Mouse (Mus musculus): ENCODE data around the gene Rasef.
"Not testable (repeated sequence)": the region's sequence is repeated elsewhere in the genome, so short reads cannot be mapped to it uniquely, and the experiment has no call there.

The Rasef gene

DNA sequence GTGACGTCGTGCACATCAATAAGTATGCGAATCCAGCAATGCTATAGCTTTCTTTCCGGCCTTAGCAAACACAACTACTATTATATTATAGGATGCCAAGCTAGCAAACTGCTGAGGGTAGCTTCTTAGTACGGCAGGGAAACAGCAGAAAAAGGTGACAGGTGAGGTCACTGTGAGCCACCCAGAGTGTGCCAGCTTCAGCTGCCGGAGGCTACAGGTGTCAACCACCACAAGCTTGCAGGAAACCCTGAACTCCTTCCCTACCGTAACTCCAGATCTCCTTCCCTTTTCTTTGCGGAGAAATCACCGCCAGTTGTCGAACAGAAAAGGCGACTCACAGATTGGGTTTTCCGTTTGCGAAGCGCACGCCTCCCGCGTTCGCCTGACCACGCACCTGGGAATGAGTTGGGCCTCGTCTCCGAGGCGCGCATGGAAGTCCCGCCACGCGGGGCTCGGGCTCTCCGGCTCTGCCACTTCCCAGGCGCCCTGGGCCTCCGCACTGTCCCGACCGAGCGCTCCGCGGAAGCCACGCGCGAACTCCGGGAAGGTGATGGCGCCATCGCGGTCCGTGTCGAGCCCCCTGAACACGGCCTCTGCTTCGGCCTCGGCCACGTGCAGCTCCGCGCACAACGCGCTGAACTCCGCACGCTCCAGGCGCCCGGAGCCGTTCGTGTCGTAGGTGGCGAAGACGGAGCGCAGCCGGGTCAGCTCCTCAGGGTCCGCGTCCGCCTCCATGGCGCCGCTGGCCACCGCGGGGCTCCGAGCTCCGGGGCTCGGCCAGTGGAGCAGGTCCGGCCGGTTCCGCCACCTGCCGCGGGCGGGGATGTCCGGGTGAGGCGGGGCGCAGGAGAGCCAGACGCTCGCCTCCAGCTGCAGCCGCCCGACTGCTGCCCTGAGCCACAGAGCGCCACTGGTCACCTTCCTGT, at the start of gene Rasef:
Rasef (minus strand) TSS at position 735 of the 926 bp plus-strand sequence.
- peak in 1 of 2 experiments; percentile 6 for DNase-seq

DNA sequence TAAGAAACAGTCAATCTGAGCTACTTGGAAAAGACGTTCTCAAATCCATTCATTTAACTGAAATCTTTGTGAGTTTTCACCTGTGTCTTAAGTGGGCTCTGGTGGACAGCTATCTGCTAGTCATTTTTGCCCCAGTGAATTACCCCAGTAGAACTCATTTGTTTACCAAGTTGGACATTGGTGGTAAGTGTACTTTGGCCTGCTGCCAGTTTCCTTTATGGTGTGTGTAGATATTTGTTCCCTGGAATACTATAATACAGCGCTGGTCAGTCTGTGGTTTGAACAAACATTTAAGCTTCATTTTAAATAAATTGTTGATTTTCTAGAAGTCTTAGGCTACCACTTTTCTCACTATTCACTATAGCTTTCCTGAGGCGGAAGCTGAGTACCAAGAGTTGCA, 35.8 kb upstream of the Rasef start:
- no peak for DNase-seq

DNA sequence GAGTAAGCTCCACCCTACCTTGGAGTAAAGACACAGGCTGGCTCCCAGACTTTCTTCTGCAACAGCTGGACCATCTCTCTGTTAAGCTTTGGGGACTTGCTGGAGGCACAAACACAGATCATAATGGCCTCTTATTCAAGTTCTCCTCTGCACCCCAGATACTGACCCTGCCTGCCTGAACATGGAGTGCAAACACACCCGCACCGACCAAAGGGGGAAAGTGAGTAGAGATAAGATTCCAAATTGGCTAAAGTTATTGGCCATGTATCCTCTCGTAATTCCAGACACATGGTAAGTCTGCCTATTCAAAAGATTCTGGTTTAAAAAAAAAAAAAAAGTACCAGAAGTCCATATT, 369 bp upstream of the Rasef start:
- DNase-seq: no peak

DNA sequence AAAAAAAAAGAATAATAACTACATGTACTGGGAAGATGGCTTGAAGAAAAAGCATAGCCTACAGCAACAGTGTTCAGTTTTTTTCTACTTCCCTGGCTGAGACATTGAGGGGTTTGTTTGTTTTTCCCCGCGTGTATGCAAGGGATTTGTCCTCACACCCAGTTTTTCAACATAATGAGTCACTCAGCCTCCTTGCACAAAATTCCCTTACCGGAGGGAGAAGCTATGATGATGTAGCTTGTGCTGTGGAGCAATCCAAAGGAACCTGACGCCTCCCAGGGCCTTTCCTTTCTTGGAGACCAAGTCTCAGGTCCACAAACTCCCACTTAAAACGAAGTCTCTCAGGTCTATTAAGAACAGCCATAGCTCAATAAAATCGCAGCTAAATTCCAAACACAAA, 1.3 kb downstream of the Rasef start:
- DNase-seq: no peak

DNA sequence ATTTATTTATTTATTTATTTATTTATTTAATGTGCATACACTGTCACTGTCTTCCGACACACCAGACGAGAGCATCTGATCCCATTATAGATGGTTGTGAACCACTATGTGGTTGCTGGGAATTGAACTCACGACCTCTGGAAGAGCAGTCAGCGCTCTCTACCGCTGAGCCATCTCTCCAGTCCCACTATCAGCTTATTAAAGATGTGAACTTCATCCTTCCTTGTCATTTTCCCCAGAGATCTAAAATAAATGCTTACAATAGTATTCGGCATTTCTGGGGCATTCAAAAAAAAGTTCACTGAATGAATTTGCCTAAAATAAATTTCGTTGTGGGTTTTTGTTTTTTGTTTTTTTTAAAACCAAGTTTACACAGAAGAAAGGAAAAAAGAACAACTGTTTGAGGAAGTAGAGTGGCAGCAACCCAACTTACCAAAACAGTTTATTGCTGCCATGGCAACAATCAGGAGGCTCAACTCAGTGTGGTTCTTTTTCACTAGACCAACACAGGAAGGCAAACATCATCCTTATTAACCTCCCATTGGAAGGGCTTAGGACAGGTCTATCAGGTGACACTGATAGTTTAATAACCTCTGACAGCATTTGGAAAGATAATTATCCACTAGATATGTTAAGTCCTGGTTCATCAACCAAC, 2.6 kb downstream of the Rasef start:
- DNase-seq: no peak

DNA sequence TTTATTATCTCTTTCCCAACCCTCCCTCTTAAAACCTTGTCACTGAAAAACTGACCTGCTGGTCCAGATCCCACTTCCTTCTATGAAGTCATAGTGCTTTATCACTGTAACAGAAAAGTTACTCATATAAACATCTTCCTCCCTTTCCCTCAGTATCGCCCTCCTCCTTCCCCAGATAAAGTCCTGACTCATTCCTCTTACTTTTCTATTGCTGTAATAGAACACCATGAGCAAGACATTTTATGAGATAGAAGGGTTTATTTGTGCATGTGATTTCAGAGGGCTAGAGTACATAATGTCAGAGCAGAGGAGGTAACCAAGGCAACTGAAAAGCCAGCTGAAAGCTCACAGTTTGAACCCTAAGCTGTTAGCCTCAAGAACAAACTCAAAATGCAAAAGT, 6.6 kb downstream of the Rasef start:
- no peak for DNase-seq

DNA sequence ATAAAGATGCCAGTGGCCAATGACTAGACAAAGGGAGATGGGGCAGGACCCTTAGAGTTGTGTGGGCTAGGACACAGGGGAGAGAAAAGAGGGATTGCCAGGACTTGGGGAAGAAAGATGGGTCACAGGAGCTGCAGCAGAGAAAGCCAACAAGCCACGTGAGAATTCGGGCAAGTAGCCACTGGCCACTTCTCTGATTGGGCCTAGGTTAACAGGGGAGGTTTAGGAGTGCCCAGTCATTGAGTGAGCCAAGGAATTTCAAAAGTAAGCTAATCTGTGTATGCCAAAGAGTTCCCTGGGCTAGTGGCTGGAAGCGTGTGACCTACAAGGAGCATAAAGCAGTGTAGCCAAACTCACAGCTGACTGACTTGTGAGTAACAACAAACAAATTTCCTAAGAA, 9.7 kb downstream of the Rasef start:
- no peak for DNase-seq

DNA sequence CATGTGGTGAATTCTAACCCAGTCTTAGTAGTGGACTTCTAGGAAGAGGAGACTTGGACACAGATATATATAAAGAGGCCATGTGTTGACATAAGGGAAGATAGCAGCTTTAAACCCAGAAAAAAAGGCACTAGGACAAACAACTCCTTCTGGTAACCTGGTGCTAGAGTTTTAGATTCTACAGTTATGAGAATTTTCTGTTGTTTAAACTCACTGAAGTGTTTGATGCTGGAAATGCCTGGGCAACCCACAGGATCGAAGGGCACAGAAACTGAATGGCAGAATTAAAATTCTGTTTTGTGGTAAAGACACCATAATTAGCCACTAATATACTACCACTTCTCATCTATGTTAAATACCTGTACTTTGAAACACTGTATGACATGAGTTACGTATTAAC, 15.5 kb downstream of the Rasef start:
- DNase-seq: no peak

DNA sequence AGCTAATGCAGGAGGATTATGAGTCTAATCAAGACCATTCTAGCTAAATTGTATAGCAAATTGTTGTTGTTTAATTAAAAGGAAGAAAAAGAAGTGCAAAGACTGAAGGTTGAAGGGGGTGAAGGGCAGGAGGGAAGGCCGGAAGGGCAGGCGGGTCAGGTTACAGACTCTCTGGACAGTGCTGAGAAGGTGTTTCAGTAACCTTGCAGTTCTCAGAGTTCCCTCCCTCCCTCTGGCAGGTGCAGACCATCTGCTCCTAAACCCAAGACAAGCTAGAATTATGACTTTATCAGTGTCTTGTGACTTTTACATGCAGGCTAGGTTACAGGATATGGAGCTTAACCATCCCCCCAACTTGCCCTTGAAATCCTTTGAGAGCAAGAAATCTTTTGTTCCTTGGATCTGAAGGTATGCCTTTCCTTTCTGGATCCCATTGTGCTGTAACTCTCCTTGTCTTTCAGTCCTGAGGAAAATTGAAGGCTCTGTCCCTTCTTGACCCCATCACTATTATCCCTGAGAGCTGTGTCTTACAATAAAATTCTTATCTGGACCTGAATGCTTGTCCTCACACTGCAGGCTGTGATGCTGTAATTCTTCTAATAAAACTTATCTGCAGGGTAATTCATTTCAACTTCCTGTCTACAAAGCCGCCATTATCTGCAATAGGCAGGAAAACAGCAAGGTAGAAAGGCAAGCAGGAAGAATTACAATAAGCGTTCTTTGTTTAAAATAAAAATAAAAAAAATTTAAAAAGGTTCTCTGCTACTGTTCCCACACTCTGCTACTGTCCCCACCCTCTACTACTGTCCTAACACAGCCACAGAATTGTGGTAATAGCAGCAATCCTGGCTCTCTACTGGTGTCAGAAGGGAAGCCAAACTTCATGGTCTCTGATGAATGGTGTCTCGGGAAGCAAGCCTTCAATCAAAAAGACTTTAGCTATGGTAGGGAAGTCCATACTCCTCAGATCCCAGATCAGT, 16.7 kb downstream of the Rasef start:
- DNase-seq: no peak

DNA sequence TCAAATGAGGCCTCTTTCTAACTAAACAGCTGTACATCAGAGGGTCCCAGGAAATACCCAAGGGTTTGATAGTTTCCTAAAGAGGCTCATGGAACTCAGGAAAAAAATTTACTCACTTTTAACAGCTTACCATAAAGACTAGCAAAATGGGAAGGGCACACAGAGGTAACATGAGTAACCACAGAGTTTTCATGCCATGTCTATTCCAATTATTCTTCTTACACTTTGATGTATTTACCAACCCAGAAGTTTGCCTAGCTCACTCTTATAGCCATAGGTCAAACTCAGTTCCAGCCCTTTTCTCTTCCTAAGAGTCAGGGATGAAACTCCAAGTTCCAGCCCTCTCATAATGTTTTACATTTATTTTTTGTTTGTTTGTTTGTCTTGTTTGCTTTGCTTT, 18.8 kb downstream of the Rasef start:
- no peak for DNase-seq

DNA sequence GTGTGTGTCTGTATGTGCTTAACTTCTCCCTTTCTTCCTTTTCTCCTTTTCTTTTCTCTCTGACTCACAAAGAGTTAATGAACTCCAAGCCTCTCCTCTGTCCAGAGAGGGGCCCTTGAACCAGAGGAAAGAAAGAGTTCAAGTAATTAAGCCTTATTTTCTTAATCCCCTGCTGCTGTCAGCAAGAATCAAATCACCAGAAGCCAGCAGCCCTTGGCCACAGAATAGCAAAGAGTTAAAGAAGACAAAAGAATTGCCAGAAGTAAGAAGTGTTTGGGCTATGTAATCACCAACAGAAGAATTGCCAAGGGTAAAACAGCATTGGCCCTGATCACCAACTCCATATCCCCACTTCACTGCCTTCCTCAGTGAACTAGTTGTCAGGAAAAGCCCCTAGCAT, 20.2 kb downstream of the Rasef start:
- no peak for DNase-seq

DNA sequence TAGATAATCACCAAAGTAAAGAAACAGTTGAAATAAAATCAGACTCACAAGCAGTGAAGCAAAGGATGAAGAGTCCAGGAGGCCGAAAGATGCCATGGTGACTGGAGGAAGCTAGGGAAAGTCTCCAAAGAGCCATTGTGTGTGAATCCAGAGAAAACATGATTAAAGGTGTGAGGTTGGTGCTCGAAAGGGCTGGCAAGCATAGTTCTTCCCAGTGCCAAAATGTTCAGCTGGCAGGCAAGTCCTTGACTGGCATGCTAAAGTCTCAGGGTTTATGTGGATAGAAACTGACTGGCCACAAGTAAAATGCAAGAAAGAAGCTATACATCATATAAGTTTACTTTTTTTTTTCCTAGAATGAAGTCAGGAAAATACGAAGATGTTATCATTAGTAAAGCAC, 22.6 kb downstream of the Rasef start:
- peak in 1 of 2 experiments; percentile 31 for DNase-seq

DNA sequence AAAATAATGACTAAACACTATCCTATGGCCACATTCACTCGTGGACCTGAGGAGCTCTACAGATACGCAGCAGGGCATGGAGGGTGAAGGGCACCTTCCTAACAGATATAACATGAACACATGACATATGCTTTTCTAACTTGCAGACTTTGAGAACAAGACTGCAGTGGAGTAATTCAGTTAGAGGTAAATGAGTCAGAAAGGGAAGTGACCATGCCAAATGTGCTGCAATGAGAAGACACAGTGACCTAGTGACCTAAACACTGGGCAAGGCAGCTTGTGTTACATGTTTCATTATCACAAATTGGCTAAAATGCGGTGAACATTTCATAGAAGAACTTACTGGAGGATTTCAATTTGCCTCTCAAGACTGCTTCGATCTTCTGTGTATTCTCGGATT, 42.6 kb downstream of the Rasef start:
- no peak for DNase-seq

DNA sequence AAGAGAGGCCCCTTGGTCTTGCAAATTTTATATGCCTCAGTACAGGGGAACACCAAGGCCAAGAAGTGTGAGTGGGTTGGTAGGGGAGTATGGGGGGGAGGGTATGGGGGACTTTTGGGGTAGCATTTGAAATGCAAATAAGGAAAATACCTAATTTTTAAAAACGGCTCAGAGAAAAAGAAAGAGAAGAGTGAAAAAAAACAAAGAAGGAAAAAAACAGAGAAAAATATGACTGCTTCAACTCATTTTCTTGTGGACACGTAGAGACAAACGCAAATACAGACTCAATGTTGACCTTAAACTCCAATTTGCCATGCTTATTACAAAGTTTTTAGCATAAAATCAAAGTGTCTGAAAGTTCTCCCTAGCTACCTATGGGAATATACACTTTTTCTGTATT, 51.4 kb downstream of the Rasef start:
- DNase-seq: no peak

DNA sequence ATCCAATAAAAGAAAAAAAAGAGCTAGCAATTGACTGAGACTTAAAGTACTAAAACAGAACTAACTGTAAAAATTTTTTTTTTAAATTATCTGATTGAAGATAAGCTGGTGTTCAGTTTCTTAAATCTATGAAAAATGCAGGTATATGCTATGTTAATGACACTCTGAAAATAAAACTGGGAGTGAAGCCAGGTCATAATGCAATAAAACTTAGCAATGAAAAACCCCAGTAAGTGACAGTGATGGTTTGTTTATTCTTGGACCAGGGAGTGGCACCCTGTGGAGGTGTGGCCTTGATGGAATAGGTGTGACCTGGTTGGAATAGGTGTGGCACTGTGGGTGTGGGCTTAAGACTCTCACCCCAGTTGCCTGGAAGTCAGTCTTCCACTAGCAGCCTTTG, 71.0 kb downstream of the Rasef start:
- no peak for DNase-seq

DNA sequence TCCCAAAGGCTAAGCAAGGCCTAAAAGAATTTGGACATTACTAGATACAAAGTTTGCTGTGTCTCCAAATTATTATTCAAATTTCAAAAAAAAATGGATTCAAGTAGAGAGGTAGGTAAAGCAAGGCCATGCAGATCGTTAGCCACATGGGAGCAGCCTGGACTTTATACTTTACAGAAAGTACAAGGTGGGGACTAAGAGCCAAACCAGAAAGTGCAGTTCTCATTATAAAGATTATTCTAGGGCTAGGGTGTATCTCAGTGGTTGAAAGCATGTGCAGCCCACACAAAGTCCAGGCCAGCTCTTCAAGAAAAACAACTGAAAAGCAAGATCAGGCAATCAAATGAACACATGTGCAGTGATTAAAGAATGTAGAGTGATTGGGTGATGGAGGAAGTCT, 72.0 kb downstream of the Rasef start:
- DNase-seq: no peak

DNA sequence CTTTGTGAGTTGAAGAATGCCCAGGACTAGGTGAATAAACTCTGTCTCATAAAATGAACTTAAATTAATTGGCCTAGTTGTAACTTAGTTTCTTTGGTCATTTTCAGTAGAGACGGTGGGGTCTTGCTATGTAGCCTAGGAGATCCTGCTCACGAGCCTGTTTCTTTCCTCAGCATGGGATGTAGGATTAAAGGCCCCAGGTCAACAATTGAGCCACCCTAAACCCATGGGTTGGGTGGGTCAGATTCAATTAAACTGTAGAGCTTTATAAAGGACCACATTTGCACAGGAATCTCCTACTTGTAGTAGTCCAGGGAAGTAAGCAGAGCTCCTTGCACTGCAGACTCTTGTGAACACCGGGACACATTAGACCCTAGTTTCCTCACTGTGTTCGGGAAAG, 107.6 kb downstream of the Rasef start, which contains the start of gene Gm428:
Gm428 (plus strand) TSS at position 301 of the 400 bp plus-strand sequence.
- DNase-seq: not testable (repeated sequence)

DNA sequence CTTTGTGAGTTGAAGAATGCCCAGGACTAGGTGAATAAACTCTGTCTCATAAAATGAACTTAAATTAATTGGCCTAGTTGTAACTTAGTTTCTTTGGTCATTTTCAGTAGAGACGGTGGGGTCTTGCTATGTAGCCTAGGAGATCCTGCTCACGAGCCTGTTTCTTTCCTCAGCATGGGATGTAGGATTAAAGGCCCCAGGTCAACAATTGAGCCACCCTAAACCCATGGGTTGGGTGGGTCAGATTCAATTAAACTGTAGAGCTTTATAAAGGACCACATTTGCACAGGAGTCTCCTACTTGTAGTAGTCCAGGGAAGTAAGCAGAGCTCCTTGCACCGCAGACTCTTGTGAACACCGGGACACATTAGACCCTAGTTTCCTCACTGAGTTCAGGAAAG, 122.7 kb downstream of the Rasef start, which contains the start of gene Gm11239:
Gm11239 (plus strand) TSS at position 301 of the 400 bp plus-strand sequence.
- not testable (repeated sequence) for DNase-seq
